Mouse (Mus musculus): ENCODE data around the gene Kctd7.

The Kctd7 gene

DNA sequence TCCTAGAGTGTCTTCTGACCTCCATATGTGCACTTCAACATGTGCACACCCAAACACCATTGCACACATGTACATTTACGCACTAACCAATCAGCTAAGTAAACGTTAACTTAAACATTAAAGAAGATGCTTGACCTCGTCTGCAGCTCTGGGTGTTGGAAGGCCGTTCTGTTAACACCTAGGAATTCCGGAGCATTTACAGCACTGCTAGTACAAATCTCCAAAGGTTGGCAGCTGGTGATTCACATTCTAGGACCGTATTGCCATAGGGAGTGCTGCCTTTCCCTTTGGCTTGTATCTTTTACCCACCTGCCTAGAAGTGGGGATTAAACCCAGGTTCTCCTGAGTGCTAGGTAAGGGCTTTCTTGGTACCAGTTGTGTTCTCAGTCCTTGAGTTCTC is 47.2 kb downstream of the Kctd7 start:
- in situ Hi-C loops (cut with MseI, MboI), result no loop called here

GRCm38 (mm10) chr5:130192356-130192944 is 47.8 kb downstream of the Kctd7 start:
- in situ Hi-C loops (cut with MseI, MboI), result no loop called here

- in situ Hi-C loops (cut with MseI, MboI), result no loop called here
Measured at GRCm38 (mm10) chr5:130193760-130194159, 49.1 kb downstream of the Kctd7 start.

GRCm38 (mm10) chr5:130196307-130196706 is 51.6 kb downstream of the Kctd7 start:
- in situ Hi-C loops (cut with MseI, MboI), result no loop called here

DNA sequence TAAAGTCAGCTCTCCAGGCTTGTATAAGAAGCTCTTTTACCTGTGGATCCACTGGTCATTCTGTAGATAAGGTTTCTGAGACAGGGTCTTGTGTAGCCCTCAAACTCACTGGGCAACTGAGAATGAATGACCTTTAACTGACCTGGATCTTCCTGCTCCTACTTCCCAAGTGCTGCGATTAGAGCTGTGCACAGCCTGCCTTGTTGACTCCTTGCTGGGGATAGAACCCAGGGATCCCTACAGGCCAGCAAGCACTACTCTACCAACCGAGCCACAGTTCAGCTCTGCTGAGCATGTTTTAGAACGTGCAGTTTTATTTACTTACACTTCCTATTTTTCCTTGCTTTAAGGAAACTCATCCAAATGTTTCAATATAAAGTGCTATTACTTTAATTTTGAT is 52.8 kb downstream of the Kctd7 start:
- in situ Hi-C loops (cut with MseI, MboI), result no loop called here

GRCm38 (mm10) chr5:130197981-130198380 is 53.3 kb downstream of the Kctd7 start:
- in situ Hi-C loops (cut with MseI, MboI), result no loop called here

DNA sequence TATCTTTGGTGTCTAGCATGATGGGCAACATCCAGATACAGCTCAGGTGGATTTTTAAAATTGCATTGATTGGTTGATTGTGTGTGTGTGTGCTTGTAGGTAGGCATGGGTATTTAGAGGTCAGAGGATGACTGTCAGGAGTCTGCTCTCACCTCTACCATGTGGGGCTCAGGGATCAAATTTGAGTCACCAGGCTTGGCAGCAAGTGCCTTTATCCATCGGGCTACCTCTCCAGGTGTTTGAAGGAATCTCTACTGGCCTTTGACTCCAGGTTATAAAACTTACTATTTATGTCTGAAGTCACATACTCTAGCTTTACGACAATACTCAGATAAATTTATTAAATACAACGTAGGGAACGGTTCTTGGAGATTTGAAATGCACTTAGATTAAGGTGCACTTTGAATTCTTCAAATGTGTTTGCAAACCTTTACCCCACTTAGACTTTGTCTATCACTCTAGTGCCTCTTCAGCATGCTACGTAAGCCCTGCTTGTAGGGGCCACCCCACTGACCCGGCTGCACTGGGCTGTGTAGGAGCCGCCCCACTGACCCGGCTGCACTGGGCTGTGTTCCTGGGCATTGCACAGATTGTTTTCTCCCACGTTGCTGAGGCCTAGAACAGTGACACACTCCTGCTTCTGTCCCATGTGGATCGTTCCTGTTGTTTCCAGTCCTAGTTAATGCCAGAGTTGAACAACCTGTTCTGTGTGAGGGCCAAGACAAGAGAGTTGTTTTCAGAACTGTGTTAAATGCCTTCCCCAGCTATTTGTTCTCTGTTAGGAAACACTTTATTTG is 55.8 kb downstream of the Kctd7 start:
- in situ Hi-C loops (cut with MseI, MboI), result no loop called here

- in situ Hi-C loops (cut with MseI, MboI), result no loop called here
Measured at GRCm38 (mm10) chr5:130203948-130204347, 59.3 kb downstream of the Kctd7 start.

DNA sequence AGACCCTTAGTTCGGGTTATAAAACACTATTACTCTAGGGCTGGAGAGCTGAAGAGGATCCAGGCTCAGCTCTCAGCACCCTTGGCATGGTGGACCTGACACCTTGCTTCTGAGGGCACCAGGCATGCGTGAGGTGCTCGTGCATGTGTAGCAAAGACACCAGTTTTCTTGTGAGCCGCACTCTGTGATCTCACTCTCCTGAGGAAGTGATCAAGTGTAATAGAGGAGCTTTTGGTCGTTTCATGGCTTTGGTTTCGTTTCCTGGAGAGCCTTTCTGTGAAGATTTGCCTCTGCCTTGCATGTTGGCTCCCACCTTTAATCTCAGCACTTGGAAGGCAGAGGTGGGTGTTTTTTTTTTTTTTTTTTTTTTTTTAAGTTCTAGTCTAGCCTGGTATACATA is 59.9 kb downstream of the Kctd7 start:
- in situ Hi-C loops (cut with MseI, MboI), result no loop called here
